Mouse (Mus musculus): ENCODE data around the gene Vmn2r62.
"Not testable (repeated sequence)": the region's sequence is repeated elsewhere in the genome, so short reads cannot be mapped to it uniquely, and the experiment has no call there.

Vmn2r62 gene

GRCm38 (mm10) chr7:42793425-42793824 lies at the start of gene Vmn2r62:
Vmn2r62 (minus strand) TSS chr7:42793525.
- not testable (repeated sequence) for DNase-seq (ENCODE audit: low read depth)

- not testable (repeated sequence) for DNase-seq (ENCODE audit: low read depth)
These were observed 45.0 kb upstream of the Vmn2r62 start for GRCm38 (mm10) chr7:42838366-42838765.

- no peak for DNase-seq (ENCODE audit: low read depth)
These were observed 38.9 kb upstream of the Vmn2r62 start for GRCm38 (mm10) chr7:42832221-42832620.

GRCm38 (mm10) chr7:42749836-42750235 lies 43.5 kb downstream of the Vmn2r62 start:
- DNase-seq (ENCODE audit: low read depth): no peak

- DNase-seq (ENCODE audit: low read depth): no peak
These were observed 54.7 kb downstream of the Vmn2r62 start for GRCm38 (mm10) chr7:42738536-42739210.

GRCm38 (mm10) chr7:42726917-42727316 lies 66.4 kb downstream of the Vmn2r62 start, which contains the start of gene Gm17067:
Gm17067 (minus strand) TSS chr7:42727017.
- not testable (repeated sequence) for DNase-seq (ENCODE audit: low read depth)

All from 416B (cell line).